Mouse (Mus musculus) spleen, adult 2 months (tissue): ENCODE data around the gene Abl1. TPM values are rescaled to one million over a fixed set of nuclear protein-coding genes. Genes with fewer than 3 reads are reported as not detected.

Source experiments
- DNase-seq, 2 experiments: peaks; one replicate each; pipeline versions ENCODE4 v3.0.0 to v3.0.0-alpha.2; 2012 to 2021; ENCODE audit warnings: low spot score in 2 of 2, low read depth in 1 of 2
- H3K27ac ChIP-seq: fragments of 200-500 bp; 2 replicates; pipeline ENCODE4 v1.5.1; 2012; ENCODE audit warnings: low read length, inconsistent platforms; ENCODE audit not compliant: insufficient read depth
- H3K27me3 ChIP-seq: fragments of 200-500 bp; 2 replicates; pipeline ENCODE4 v1.6.1; 2012; ENCODE audit warnings: mild to moderate bottlenecking, moderate library complexity, low read length, inconsistent platforms; ENCODE audit not compliant: control insufficient read depth, insufficient read depth
- H3K36me3 ChIP-seq: fragments of 200-500 bp; 2 replicates; pipeline ENCODE4 v1.6.1; 2012; ENCODE audit warnings: mild to moderate bottlenecking, low read length, inconsistent platforms; ENCODE audit not compliant: control insufficient read depth, insufficient read depth
- H3K4me1 ChIP-seq: fragments of 200-500 bp; 2 replicates; pipeline ENCODE4 v1.6.1; 2011; ENCODE audit warnings: inconsistent platforms; ENCODE audit not compliant: control insufficient read depth, insufficient read depth, insufficient read length
- H3K4me3 ChIP-seq: fragments of 200-500 bp; 2 replicates; pipeline ENCODE4 v1.5.1; 2011; ENCODE audit warnings: mild to moderate bottlenecking, inconsistent platforms; ENCODE audit not compliant: insufficient read depth, insufficient read length; ENCODE audit errors: extremely low read depth
- CTCF ChIP-seq: fragments of 200-500 bp; IDR thresholded peaks from 2 replicates; pipeline ENCODE4 v1.5.1; 2011; ENCODE audit warnings: mild to moderate bottlenecking, inconsistent platforms; ENCODE audit not compliant: insufficient read depth, insufficient read length, insufficient replicate concordance; ENCODE audit errors: extremely low read depth
- POLR2A ChIP-seq: fragments of 200-500 bp; IDR thresholded peaks from 2 replicates; pipeline ENCODE4 v1.6.1; 2011; ENCODE audit warnings: low read depth, low read length, inconsistent platforms
- WGBS: fragments of 180-500 bp; shearing (Covaris S2); methylation state at CpG from one replicate; pipeline ENCODE4 v1.1.7; 2018; 5-methylcytosine and 5-hydroxymethylcytosine counted together
- polyA plus RNA-seq: library from polyadenylated mRNA; depleted of rRNA; stranded (reverse); fragments of >200 nt; gene quantifications from 2 replicates; pipeline ENCODE4 v1.2.3, GENCODE M21; 2012

The Abl1 gene
- polyA plus RNA-seq, 1 experiment, result 43.4 TPM

DNA sequence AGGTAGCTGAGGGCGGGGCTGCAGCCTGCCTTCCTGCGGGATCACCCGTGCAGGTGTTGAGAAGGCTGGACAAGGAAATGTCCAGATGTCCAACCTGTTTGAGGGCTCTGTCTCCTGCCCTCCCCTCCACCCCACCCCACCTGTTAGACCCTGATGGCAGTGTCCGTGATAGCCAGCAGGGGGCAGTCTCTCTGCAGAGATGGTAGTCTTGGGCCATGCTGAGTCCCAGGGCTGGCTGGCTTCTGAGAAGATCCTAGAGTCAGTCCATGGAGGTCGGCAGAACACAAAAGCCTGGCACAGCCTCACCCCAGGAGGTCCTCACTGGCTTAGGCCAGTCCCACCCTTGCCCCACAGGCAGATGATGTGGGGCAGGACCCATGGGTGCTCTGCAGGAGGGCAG lies 127.2 kb downstream of the Abl1 start:
- TF ChIP-seq CTCF (peak; percentile 81; the same call in 1 of the 2 replicates), POLR2A (no peak)
- no peaks in the 10 kb centered on the region for H3K36me3 ChIP-seq
- no peak overlapping the region for H3K27ac ChIP-seq
- no peak overlapping the region for H3K4me3 ChIP-seq
- WGBS, result 29% methylated on average over 5 of the region's 5 CpGs
- no peaks in the 10 kb centered on the region for H3K27me3 ChIP-seq
- peaks cover 15% of the 10 kb centered on the region; the same call in 1 of the 2 replicates for H3K4me1 ChIP-seq
- peak; percentile 36 to 72 for DNase-seq

DNA sequence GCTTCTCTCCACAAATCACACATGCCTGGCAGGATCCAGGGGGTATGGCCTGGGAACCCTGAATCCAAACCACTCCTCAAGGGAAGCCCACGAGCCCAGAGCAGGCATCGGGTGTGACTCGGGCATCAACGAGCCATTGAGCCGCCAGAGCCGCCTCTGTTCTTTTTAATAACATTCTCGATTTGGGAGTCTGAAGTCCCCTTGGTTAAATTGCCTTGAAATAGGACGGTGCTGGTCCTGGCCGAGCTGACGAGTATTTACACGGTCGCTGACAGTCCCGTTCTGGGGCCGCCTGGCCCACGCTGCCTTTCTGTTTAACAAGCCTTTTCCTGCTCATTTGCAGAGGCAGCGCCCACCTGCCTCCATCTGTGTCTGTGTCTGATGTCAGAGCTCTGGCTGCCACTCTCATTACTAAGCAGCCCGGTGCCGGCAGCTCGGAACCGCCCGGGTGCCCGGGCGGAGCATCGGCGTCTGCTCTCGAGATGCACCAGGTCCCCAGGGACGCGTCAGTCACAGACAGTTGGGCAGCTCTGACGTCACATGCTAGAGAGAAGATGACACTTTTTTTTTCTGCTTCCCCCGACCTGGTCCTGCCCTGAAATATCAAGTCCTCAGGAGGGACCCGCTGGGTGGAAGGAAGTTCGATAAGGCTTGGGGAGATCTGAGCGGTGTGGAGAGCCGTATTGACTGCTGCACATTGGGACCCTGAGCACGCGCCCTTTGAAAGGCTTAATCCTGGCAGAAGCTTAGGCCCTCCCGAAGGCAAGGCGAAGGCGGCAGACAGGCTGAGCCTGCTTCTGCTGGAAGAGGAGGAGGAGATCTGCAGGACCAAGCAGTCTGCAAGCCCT lies 134.6 kb downstream of the Abl1 start:
- peak; percentile 88 to 91 for DNase-seq
- 26% methylated on average over 39 of the region's 39 CpGs for WGBS
- H3K4me1 ChIP-seq, result peaks cover 17% of the 10 kb centered on the region; the same call in 1 of the 2 replicates
- no peak overlapping the region for H3K27ac ChIP-seq
- TF ChIP-seq POLR2A (no peak), CTCF (no peak)
- peak overlapping the region; percentile 31; the same call in 1 of the 2 replicates for H3K4me3 ChIP-seq
- H3K27me3 ChIP-seq, result no peaks in the 10 kb centered on the region
- H3K36me3 ChIP-seq, result no peaks in the 10 kb centered on the region

DNA sequence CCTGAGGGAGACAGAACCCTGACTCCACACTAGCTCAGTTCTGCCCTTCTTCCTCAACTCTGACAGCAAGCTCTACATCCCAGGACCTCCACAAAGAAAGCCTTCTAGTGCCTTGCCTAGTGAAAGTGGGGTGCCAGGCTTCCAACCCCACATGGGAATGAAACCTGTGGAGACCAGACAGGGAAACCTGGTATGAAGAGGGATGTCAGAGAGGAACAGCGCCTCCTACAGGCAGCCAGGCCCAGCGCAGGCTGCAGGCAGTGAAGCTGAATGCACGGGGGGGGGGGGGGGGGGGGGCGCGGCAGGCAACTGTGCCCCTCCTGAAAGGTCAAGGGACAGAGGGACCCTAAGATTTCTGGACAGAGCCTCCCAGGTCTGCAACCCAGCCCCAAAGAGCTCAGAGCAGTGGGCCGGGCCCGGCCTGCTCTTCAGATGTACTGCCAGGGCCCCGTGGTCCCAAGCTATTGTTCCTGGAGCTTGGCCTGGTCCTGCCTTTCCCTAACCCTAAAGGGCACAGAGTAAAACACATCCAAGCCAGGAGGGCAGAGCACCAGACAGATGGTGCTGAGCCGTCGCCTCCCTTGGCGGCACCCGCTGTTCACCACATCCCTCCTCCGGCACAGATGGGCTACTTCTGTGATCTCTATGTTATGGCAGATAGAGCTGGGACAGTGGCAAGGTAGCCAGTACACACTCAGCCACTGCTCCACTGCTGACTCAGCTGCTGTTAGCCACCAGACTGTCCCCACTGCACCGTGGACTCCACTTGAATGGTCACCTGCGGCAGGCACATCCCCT lies 136.0 kb downstream of the Abl1 start:
- TF ChIP-seq POLR2A (no peak), CTCF (peak; percentile 38; the same call in 1 of the 2 replicates)
- H3K4me3 ChIP-seq, result no peak overlapping the region
- peaks cover 17% of the 10 kb centered on the region; the same call in 1 of the 2 replicates for H3K4me1 ChIP-seq
- 73% methylated on average over 13 of the region's 15 CpGs for WGBS
- no peaks in the 10 kb centered on the region for H3K27me3 ChIP-seq
- H3K36me3 ChIP-seq, result no peaks in the 10 kb centered on the region
- DNase-seq, result peak in 1 of 2 experiments; percentile 29
- no peak overlapping the region for H3K27ac ChIP-seq

GRCm38 (mm10) chr2:31825469-31825911 lies 137.3 kb downstream of the Abl1 start:
- TF ChIP-seq POLR2A, result no peak
- TF ChIP-seq CTCF, result no peak
- 18% methylated on average over 16 of the region's 16 CpGs for WGBS
- H3K27ac ChIP-seq, result peak overlapping the region; percentile 2; the same call in 1 of the 2 replicates

DNA sequence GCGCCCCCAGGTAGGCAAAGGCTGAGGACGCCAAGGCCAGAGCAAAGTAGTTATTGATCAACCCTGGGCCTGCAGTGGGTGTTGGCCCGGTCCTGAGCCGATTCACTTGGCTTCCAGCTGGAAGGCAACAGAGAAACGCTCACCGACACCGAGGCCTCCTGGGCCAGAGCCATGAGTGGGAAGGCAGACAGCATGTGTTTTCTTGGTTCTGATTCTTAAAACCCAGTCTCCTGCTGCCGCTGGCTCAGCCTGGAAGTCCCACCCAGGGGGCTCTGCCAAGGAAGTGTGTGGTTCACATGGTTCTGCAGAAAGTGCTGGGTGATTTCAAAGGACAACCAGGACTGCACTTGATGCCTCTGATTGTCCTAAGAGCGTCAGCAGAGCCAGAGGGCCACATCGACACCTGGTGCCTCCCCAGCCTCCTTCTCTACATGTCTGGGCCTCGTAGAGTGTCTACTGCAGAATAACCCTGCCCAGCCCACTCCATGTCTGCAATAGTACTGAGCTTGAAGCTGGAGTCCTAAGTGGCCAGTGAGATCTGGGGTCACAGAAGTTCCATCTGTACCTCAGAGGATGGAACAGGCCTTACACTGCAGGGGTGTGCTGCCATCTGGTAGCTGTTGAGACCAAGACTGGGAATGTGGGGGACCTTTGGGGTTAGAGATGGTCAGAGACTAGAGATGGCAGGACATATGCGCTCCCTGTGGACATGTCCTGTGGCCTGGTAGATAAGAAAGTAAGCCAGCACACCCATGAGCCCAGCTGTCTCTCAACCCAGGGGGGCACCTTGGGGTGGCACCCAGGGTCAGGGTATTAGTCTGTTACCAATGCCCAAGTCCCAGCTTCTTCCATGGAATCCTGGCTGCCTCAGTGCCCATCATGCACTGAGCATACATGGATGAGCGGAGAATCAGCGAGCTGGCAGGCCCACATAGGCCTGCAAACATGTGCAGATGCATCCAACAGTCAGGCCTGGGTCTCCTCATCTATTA lies 138.2 kb downstream of the Abl1 start:
- TF ChIP-seq POLR2A (no peak), CTCF (no peak)
- H3K4me3 ChIP-seq, result no peak overlapping the region
- H3K27ac ChIP-seq, result no peak overlapping the region
- peaks cover 17% of the 10 kb centered on the region; the same call in 1 of the 2 replicates for H3K4me1 ChIP-seq
- no peaks in the 10 kb centered on the region for H3K36me3 ChIP-seq
- 86% methylated on average over 14 of the region's 14 CpGs for WGBS
- no peaks in the 10 kb centered on the region for H3K27me3 ChIP-seq
- no peak for DNase-seq

More at GRCm38 (mm10) chr2:31825469-31825911, 137.3 kb downstream of the Abl1 start:
- Histone ChIP-seq H3K4me3 (no peak overlapping the region), H3K36me3 (no peaks in the 10 kb centered on the region), H3K27me3 (no peaks in the 10 kb centered on the region), H3K4me1 (peaks cover 17% of the 10 kb centered on the region; the same call in 1 of the 2 replicates)
- no peak for DNase-seq

DNA sequence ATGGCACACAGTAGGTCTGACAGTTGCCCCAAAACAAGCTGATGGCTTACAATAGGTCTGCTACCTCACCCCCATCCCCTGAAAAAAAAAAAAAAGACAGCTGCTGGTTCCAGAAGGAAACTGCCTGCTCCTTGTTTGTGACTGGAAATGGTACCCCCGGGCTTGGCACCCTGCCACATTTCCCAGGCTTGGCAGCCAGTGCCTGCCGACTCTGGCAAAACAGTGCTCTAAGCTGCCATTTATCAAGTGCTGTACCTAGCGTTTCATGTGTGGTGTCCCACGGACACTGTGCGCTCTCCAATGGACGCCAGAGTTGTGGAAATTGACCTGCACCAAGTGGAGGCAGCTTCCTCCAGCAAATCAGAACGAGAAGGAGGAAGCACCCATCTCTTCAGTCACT lies 139.7 kb downstream of the Abl1 start:
- TF ChIP-seq POLR2A (no peak), CTCF (no peak)
- H3K4me1 ChIP-seq, result peaks cover 12% of the 10 kb centered on the region; the same call in 1 of the 2 replicates
- no peaks in the 10 kb centered on the region for H3K36me3 ChIP-seq
- 70% methylated on average over 7 of the region's 7 CpGs for whole genome bisulfite sequencing
- H3K4me3 ChIP-seq, result no peak overlapping the region
- no peak for DNase-seq
- no peaks in the 10 kb centered on the region for H3K27me3 ChIP-seq
- no peak overlapping the region for H3K27ac ChIP-seq
